Mouse (Mus musculus): ENCODE data around the gene Alk.

DNA sequence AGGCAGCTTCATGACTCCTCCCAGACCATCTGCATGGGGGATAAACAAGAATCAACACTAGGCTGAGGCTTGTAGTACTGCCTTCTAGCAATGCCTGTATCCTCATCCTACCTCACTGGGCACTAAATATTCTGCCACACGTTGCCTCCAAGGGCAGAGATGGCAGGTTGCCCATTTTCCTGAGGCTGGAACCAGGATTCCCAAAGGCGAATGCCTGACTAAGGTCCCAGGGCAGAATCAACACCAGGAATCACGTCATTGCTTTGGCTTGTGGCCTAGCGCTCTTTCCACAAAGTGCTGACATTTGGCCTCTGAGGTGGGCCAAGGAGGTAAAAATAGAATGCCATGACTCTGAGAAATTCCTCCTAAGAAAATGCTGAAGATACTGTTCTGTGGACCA, 155.9 kb downstream of the Alk start:
- TF ChIP-seq CTCF (IDR thresholded peaks at IDR 0.05; ENCODE audit: borderline replicate concordance, control insufficient read depth, extremely low read depth, insufficient read depth, low read length, poor library complexity) (no peak), POLR2A (IDR thresholded peaks at IDR 0.05; ENCODE audit: control insufficient read depth, extremely low read depth, insufficient read depth, low read length, poor library complexity) (no peak)

All from thymus, adult 2 months (tissue).